Mouse (Mus musculus) testis, adult 2 months (tissue): Measurements from ENCODE around the gene Tbc1d25. TPM values are rescaled to one million over a fixed set of nuclear protein-coding genes. Genes with fewer than 3 reads are reported as not detected.

Source experiments
- H3K27ac ChIP-seq: fragments of 200-500 bp; 2 replicates; pipeline ENCODE4 v1.5.1; 2012; ENCODE audit warnings: low read depth, low read length; ENCODE audit not compliant: control insufficient read depth, insufficient read depth
- H3K27me3 ChIP-seq: fragments of 200-500 bp; 2 replicates; pipeline ENCODE4 v1.6.1; 2012; ENCODE audit warnings: mild to moderate bottlenecking, low read length, moderate library complexity; ENCODE audit not compliant: control insufficient read depth, insufficient read depth
- H3K36me3 ChIP-seq: fragments of 200-500 bp; 2 replicates; pipeline ENCODE4 v1.6.1; 2012; ENCODE audit warnings: mild to moderate bottlenecking, low read length; ENCODE audit not compliant: control insufficient read depth, insufficient read depth
- H3K4me1 ChIP-seq: fragments of 200-500 bp; 2 replicates; pipeline ENCODE4 v1.6.1; 2012; ENCODE audit warnings: low read length; ENCODE audit not compliant: control insufficient read depth, insufficient read depth
- H3K4me3 ChIP-seq: fragments of 200-500 bp; 2 replicates; pipeline ENCODE4 v1.5.1; 2012; ENCODE audit warnings: low read depth, mild to moderate bottlenecking, low read length, moderate library complexity, mixed read lengths; ENCODE audit not compliant: control insufficient read depth
- CTCF ChIP-seq: fragments of 200-500 bp; IDR thresholded peaks from 2 replicates; pipeline ENCODE4 v1.5.1; 2012; ENCODE audit warnings: low read depth, mild to moderate bottlenecking, inconsistent platforms, low read length, moderate library complexity; ENCODE audit not compliant: control insufficient read depth, insufficient read depth, insufficient replicate concordance
- POLR2A ChIP-seq: fragments of 200-500 bp; IDR thresholded peaks from 2 replicates; pipeline ENCODE4 v1.6.1; 2012; ENCODE audit warnings: low read depth, mild to moderate bottlenecking, inconsistent platforms, low read length, moderate library complexity; ENCODE audit not compliant: control insufficient read depth
- polyA plus RNA-seq: library from polyadenylated mRNA; depleted of rRNA; stranded (reverse); fragments of >200 nt; gene quantifications from 2 replicates; pipeline ENCODE4 v1.2.3, GENCODE M21; 2012; rRNA removed

The Tbc1d25 gene
- polyA plus RNA-seq, 1 experiment = 18.2 TPM

DNA sequence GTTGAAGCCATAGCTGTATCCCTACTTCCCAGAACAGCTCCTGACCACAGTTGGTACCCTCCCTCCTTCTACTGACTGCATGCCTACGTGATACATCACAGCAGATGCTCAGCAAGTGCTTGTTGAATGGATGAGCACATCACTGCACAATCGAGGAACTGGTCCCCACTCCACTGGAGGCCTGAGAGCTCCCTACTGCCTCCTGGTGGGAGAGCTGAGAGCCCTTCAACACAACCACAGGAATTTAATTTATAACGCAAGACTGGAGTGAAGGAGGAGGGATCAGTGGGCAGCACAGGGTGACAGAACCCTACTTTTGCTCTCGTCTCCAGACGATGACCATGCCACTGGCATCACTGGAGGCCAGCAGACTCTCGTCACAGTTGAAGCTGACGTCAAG lies 50.7 kb downstream of the Tbc1d25 start:
- TF ChIP-seq CTCF = no peak
- TF ChIP-seq POLR2A = no peak
- Histone ChIP-seq H3K4me1 (no peaks in the 10 kb centered on the region), H3K27me3 (no peaks in the 10 kb centered on the region), H3K27ac (no peak overlapping the region), H3K36me3 (no peaks in the 10 kb centered on the region), H3K4me3 (no peak overlapping the region)

DNA sequence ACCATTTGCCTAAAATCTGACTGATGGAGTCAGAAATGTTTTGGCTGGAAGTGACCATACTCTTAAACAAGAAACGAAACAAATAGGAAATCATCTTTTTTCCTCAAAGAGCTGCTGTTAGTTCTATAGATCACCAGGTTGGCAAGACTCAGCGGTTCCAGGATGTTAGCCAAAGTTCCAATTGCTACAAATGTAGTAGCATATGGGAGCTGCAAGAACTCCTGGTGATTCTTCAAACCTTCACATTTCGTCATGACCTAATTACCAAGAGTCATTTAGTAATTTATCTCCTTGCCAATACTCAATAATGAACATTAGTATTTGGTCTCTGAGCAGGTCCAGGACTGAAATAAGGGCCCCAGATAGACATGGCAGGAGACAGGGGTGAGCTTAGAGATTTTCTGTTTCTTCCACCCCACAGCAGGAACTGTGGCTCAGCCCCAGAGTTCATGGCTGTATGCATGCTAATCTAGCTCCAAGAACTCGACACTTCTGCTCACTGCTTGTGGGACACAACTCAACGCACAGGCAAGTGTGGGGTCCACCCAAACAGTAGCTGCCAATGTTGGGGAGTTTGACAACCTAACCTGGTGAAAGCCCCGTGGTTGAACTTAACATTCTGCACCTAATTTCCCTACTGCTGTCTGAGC lies 52.0 kb downstream of the Tbc1d25 start:
- no peak overlapping the region for H3K4me3 ChIP-seq
- no peaks in the 10 kb centered on the region for H3K27me3 ChIP-seq
- H3K36me3 ChIP-seq = no peaks in the 10 kb centered on the region
- TF ChIP-seq POLR2A = no peak
- no peak for TF ChIP-seq CTCF
- H3K27ac ChIP-seq = no peak overlapping the region
- no peaks in the 10 kb centered on the region for H3K4me1 ChIP-seq

DNA sequence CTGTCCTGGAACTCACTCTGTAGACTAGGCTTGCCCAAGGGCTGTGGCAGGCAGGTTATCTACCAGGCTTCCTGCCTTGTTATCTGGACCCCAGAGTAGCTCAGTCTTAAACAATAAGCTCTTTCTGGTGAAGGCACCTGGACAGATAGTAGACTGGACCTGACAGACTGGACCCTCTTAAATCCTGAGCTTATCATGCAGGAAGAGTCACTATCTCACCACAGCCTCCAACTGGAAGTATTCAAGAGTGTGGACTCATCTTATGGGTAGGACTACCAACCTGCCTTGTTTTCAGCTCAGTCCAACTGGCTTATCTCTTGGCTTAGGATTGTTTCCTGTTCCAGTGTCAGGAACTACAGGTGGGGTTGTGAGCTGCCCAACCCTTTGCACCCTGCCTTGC lies 58.7 kb downstream of the Tbc1d25 start:
- H3K27ac ChIP-seq = no peak overlapping the region
- TF ChIP-seq POLR2A (no peak), CTCF (no peak)

DNA sequence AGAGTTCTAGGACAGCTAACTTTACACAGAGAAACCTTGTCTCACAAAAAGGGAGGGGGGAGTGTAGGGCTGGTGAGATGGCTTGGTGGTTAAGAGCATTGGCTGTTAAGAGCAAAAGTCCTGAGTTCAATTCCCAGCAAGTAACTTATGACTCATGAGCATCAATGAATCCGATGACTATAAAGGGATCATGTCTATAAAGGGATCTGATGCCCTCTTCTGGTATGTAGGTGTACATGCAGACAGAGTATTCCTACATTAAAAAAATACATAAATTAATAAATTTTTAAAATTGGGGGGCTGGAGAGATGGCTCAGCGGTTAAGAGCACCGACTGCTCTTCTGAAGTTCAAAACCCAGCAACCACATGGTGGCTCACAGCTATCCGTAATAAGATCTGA lies 60.7 kb downstream of the Tbc1d25 start:
- H3K4me1 ChIP-seq = no peaks in the 10 kb centered on the region
- H3K4me3 ChIP-seq = no peak overlapping the region
- H3K36me3 ChIP-seq = no peaks in the 10 kb centered on the region
- H3K27ac ChIP-seq = no peak overlapping the region
- H3K27me3 ChIP-seq = no peaks in the 10 kb centered on the region
- TF ChIP-seq POLR2A = no peak
- no peak for TF ChIP-seq CTCF

More for the DNA sequence above, 58.7 kb downstream of the Tbc1d25 start:
- Histone ChIP-seq H3K27me3 (no peaks in the 10 kb centered on the region), H3K4me3 (no peak overlapping the region), H3K4me1 (no peaks in the 10 kb centered on the region), H3K36me3 (no peaks in the 10 kb centered on the region)

DNA sequence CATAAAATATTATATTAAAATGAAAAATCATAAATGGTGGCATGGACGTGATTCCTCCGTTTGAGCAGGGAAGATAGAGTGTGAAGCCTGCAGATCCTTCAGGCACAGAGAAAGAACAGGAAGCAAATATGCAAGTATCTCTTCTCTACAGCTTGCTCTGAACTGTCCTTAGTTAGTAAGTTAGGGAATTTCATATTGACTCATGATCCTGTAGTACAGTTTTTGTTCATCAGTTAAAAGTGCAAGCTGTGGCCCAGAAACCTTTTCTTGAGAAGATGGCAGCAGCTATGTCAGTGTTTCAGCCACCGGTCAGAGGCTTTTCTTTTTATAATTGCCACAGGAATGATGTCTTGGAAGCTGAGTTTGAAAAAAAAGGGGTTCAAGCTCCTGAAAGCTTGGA lies 71.0 kb downstream of the Tbc1d25 start:
- Histone ChIP-seq H3K27ac (no peak overlapping the region), H3K27me3 (no peaks in the 10 kb centered on the region), H3K36me3 (no peaks in the 10 kb centered on the region), H3K4me1 (no peaks in the 10 kb centered on the region), H3K4me3 (no peak overlapping the region)
- TF ChIP-seq POLR2A = no peak
- no peak for TF ChIP-seq CTCF

Other genes starting within 250 kb of the Tbc1d25 start
- gene Eras, start 247.6 kb downstream of the Tbc1d25 start, polyA plus RNA-seq = 0.32 and 0.41 TPM in 2 replicates
- 63.1 and 65.4 TPM in 2 replicates for gene Hdac6, start 228.3 kb downstream of the Tbc1d25 start, polyA plus RNA-seq
- 16.8 and 22.1 TPM in 2 replicates for gene Gata1, start 198.1 kb downstream of the Tbc1d25 start, polyA plus RNA-seq
- not detected in 2 replicates for gene Glod5, start 157.7 kb downstream of the Tbc1d25 start, polyA plus RNA-seq
- 8.1 and 10.0 TPM in 2 replicates for gene Suv39h1, start 101.4 kb downstream of the Tbc1d25 start, polyA plus RNA-seq
- gene Was, start 85.7 kb downstream of the Tbc1d25 start, polyA plus RNA-seq = 0.13 and 0.20 TPM in 2 replicates
- gene Wdr13, start 43.3 kb downstream of the Tbc1d25 start, polyA plus RNA-seq = 70.5 and 78.2 TPM in 2 replicates
- 18.4 and 19.6 TPM in 2 replicates for gene Rbm3, start 30.3 kb downstream of the Tbc1d25 start, polyA plus RNA-seq
- 15.2 and 20.9 TPM in 2 replicates for gene Ebp, start 17.3 kb upstream of the Tbc1d25 start, polyA plus RNA-seq
- 14.0 and 20.0 TPM in 2 replicates for gene Porcn, start 30.3 kb upstream of the Tbc1d25 start, polyA plus RNA-seq
- 4.9 and 5.5 TPM in 2 replicates for gene Ftsj1, start 76.2 kb upstream of the Tbc1d25 start, polyA plus RNA-seq
- 19.9 and 34.6 TPM in 2 replicates for gene Slc38a5, start 95.0 kb upstream of the Tbc1d25 start, polyA plus RNA-seq
- gene Ssxb10, start 151.2 kb upstream of the Tbc1d25 start, polyA plus RNA-seq = 0.17 TPM in 1 of 2 replicates, not detected in the other
- gene Ssxb9, start 190.8 kb upstream of the Tbc1d25 start, polyA plus RNA-seq = not detected in 2 replicates
- 2.8 and 3.4 TPM in 2 replicates for gene Ssxb1, start 237.1 kb upstream of the Tbc1d25 start, polyA plus RNA-seq